Mouse (Mus musculus) stomach, postnatal 0 days (tissue): ENCODE results near the gene Enpp7. TPM values are rescaled to one million over a fixed set of nuclear protein-coding genes. Genes with fewer than 3 reads are reported as not detected.

Source experiments
- ATAC-seq: fragments of 200-750 bp; cut with Nextera tagmentation; 2 replicates; pipeline ENCODE4 v1.8.0; 2017; ENCODE audit not compliant: low FRiP score, low TSS enrichment
- DNase-seq: peaks from one replicate; pipeline ENCODE4 v3.0.0-alpha.2; 2016; ENCODE audit warnings: low spot score
- H3K27ac ChIP-seq: fragments of 300-500 bp; sonication (generic); replicated peaks from 2 replicates; pipeline ENCODE4 v1.5.1; 2014; ENCODE audit warnings: mild to moderate bottlenecking, control low read depth
- H3K27me3 ChIP-seq: fragments of 300-500 bp; sonication (generic); 2 replicates; pipeline ENCODE4 v1.6.1; 2014; ENCODE audit warnings: low read length; ENCODE audit not compliant: control insufficient read depth, insufficient read depth
- H3K36me3 ChIP-seq: fragments of 300-500 bp; sonication (generic); 2 replicates; pipeline ENCODE4 v1.6.1; 2014; ENCODE audit warnings: low read length, mixed read lengths; ENCODE audit not compliant: control insufficient read depth, insufficient read depth
- H3K4me1 ChIP-seq: fragments of 300-500 bp; sonication (generic); replicated peaks from 2 replicates; pipeline ENCODE4 v1.6.1; 2014; ENCODE audit warnings: antibody characterized with exemption; ENCODE audit not compliant: control insufficient read depth, insufficient read depth
- H3K4me2 ChIP-seq: fragments of 300-500 bp; sonication (generic); replicated peaks from 2 replicates; pipeline ENCODE4 v1.6.1; 2014; ENCODE audit warnings: low read depth, mild to moderate bottlenecking, control low read depth, moderate library complexity
- H3K4me3 ChIP-seq: fragments of 300-500 bp; sonication (generic); 2 replicates; pipeline ENCODE4 v1.5.1; 2014; ENCODE audit warnings: low read depth, low read length, control low read depth
- H3K9ac ChIP-seq: fragments of 300-500 bp; sonication (generic); 2 replicates; pipeline ENCODE4 v1.6.1; 2014; ENCODE audit warnings: mild to moderate bottlenecking, low read length, control low read depth, mixed read lengths
- H3K9me3 ChIP-seq: fragments of 300-500 bp; sonication (generic); 2 replicates; pipeline ENCODE4 v1.6.1; 2016; ENCODE audit warnings: low read length; ENCODE audit not compliant: control insufficient read depth
- CTCF ChIP-seq: IDR thresholded peaks from 2 replicates; pipeline ENCODE4 v1.5.1; 2016; ENCODE audit warnings: antibody characterized with exemption, low read depth, mild to moderate bottlenecking, moderate library complexity
- EP300 ChIP-seq: optimal IDR thresholded peaks from 2 replicates; pipeline ENCODE3; 2016; ENCODE audit warnings: antibody characterized with exemption
- WGBS: fragments of 180-500 bp; shearing (Covaris S2); extraction: QIAGEN DNeasy Blood & Tissue Kit; methylation state at CpG from one replicate; pipeline ENCODE4 v1.1.7; 2014; 5-methylcytosine and 5-hydroxymethylcytosine counted together
- polyA plus RNA-seq: library from polyadenylated mRNA; unstranded; fragments of >200 nt; fragmentation: Nextera tagmentation; extraction: Ambion mirVana; gene quantifications from 2 replicates; pipeline ENCODE4 v1.2.1, GENCODE M21; 2015

Gene Enpp7
- polyA plus RNA-seq, 1 experiment from 2014 or later: not detected

GRCm38 (mm10) chr11:118974340-118974739 is 13.6 kb upstream of the Enpp7 start:
- DNase-seq: no peak
- Histone ChIP-seq H3K4me1 (no peaks in the 10 kb centered on the region), H3K27ac (no peak overlapping the region), H3K36me3 (no peaks in the 10 kb centered on the region), H3K9ac (no peak overlapping the region), H3K4me2 (no peak overlapping the region), H3K27me3 (no peaks in the 10 kb centered on the region), H3K9me3 (no peaks in the 10 kb centered on the region), H3K4me3 (no peak overlapping the region)
- WGBS: 60% methylated on average over 7 of the region's 7 CpGs
- TF ChIP-seq EP300 (no peak), CTCF (no peak)
- no peak for ATAC-seq

- H3K27ac ChIP-seq: no peak overlapping the region
- ATAC-seq: no peak
- H3K36me3 ChIP-seq: no peaks in the 10 kb centered on the region
Observed at GRCm38 (mm10) chr11:118975427-118975826, 12.6 kb upstream of the Enpp7 start.

GRCm38 (mm10) chr11:118975917-118976316 is 12.1 kb upstream of the Enpp7 start:
- Histone ChIP-seq H3K9me3 (no peaks in the 10 kb centered on the region), H3K27ac (no peak overlapping the region), H3K36me3 (no peaks in the 10 kb centered on the region), H3K27me3 (no peaks in the 10 kb centered on the region), H3K4me2 (peak overlapping the region; percentile 30; the same call in 1 of the 2 replicates), H3K4me1 (no peaks in the 10 kb centered on the region), H3K4me3 (no peak overlapping the region), H3K9ac (no peak overlapping the region)
- WGBS: 14% methylated on average over 12 of the region's 12 CpGs
- DNase-seq: peak; percentile 39
- TF ChIP-seq EP300: no peak
- no peak for TF ChIP-seq CTCF
- peak; percentile 27; the same call in 1 of the 2 replicates for ATAC-seq

More at GRCm38 (mm10) chr11:118975427-118975826, 12.6 kb upstream of the Enpp7 start:
- no peak overlapping the region for H3K4me3 ChIP-seq
- peak overlapping the region; percentile 30; the same call in 1 of the 2 replicates for H3K4me2 ChIP-seq
- WGBS: 3% methylated on average over 10 of the region's 10 CpGs
- no peak overlapping the region for H3K9ac ChIP-seq
- peak; percentile 88 for TF ChIP-seq CTCF
- no peak for TF ChIP-seq EP300
- H3K4me1 ChIP-seq: no peaks in the 10 kb centered on the region
- no peaks in the 10 kb centered on the region for H3K27me3 ChIP-seq
- no peaks in the 10 kb centered on the region for H3K9me3 ChIP-seq
- peak; percentile 73 for DNase-seq

- TF ChIP-seq CTCF (no peak), EP300 (no peak)
- WGBS: 73% methylated on average over 2 of the region's 2 CpGs
Observed at GRCm38 (mm10) chr11:118980388-118980787, 7.6 kb upstream of the Enpp7 start.

GRCm38 (mm10) chr11:118981012-118981776 is 6.8 kb upstream of the Enpp7 start:
- Histone ChIP-seq H3K9me3 (no peaks in the 10 kb centered on the region), H3K4me1 (no peaks in the 10 kb centered on the region), H3K4me2 (no peak overlapping the region), H3K4me3 (no peak overlapping the region), H3K36me3 (no peaks in the 10 kb centered on the region), H3K27ac (no peak overlapping the region), H3K9ac (no peak overlapping the region), H3K27me3 (no peaks in the 10 kb centered on the region)
- ATAC-seq: no peak
- 52% methylated on average over 18 of the region's 18 CpGs for WGBS
- DNase-seq: no peak
- TF ChIP-seq CTCF: peak; percentile 35
- no peak for TF ChIP-seq EP300

More at GRCm38 (mm10) chr11:118980388-118980787, 7.6 kb upstream of the Enpp7 start:
- Histone ChIP-seq H3K36me3 (no peaks in the 10 kb centered on the region), H3K4me3 (no peak overlapping the region), H3K4me2 (no peak overlapping the region), H3K4me1 (no peaks in the 10 kb centered on the region), H3K9ac (no peak overlapping the region), H3K9me3 (no peaks in the 10 kb centered on the region), H3K27me3 (no peaks in the 10 kb centered on the region), H3K27ac (no peak overlapping the region)
- no peak for ATAC-seq
- DNase-seq: no peak

- Histone ChIP-seq H3K27ac (no peak overlapping the region), H3K9me3 (no peaks in the 10 kb centered on the region), H3K27me3 (no peaks in the 10 kb centered on the region), H3K4me2 (no peak overlapping the region), H3K36me3 (no peaks in the 10 kb centered on the region), H3K4me3 (no peak overlapping the region), H3K4me1 (no peaks in the 10 kb centered on the region), H3K9ac (no peak overlapping the region)
- DNase-seq (no peak), ATAC-seq (no peak)
- no peak for TF ChIP-seq CTCF
- TF ChIP-seq EP300: no peak
- WGBS: 53% methylated on average over 12 of the region's 12 CpGs
Observed at GRCm38 (mm10) chr11:118982593-118983113, 5.3 kb upstream of the Enpp7 start.
